Mouse (Mus musculus) A20 (cell line): ENCODE measurements around the gene Ddc.
A peak's percentile ranks its signal among the peaks of the same experiment; 100 is the strongest.

Source experiments
- DNase-seq: peaks from one replicate; pipeline ENCODE4 v3.0.0-alpha.2; 2011; ENCODE audit warnings: low read depth, low spot score

The Ddc gene

DNA sequence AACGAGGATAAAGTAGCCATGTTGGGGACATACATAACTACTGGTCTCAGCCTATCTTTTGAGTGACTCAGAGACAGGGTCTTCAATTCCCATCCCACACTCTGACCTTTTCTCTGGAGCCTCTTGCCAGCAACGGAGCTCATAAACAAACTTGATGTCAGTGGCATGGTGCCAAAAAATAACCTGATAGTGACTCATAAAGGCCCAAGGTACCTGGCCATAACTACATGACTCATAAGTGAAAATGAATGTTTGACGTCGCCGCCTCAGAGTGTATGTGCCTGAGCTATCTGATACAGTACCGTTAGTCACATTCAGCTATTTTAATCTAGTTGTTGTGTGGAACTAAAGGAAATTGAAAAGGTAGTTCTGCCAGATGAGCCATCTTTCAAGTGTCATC, 72.3 kb downstream of the Ddc start:
- DNase-seq, result no peak

DNA sequence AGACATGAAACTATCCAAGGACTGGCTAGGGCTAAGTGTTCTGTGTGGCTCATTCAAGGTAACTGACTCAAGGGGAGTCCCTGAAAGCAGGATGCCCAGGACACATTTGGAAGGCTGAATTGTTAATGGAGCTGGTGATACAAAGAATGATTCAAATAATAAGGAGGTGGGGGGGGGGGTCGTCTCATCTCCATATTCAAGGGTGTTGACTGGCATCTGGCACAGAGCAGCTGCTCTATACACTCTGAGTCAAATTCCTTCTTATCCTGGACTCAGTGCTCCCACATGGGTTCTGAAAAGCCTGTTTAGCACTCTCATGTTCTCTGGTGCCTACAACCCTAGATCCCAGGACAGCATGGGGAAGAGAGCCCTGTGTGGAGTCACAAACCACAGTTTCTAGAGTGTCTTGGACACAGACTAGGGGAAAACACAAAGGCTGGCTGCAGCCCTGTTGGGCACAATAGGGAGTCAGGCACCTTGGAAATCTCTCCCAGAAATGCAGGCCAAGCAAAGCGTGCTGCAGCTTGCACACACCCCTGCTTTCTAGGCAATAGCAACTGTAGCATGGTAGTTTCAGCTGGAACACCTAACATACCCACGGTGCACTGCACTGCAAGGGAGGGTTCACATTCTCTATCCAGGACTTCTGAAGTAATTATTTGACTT, 72.8 kb downstream of the Ddc start:
- no peak for DNase-seq

DNA sequence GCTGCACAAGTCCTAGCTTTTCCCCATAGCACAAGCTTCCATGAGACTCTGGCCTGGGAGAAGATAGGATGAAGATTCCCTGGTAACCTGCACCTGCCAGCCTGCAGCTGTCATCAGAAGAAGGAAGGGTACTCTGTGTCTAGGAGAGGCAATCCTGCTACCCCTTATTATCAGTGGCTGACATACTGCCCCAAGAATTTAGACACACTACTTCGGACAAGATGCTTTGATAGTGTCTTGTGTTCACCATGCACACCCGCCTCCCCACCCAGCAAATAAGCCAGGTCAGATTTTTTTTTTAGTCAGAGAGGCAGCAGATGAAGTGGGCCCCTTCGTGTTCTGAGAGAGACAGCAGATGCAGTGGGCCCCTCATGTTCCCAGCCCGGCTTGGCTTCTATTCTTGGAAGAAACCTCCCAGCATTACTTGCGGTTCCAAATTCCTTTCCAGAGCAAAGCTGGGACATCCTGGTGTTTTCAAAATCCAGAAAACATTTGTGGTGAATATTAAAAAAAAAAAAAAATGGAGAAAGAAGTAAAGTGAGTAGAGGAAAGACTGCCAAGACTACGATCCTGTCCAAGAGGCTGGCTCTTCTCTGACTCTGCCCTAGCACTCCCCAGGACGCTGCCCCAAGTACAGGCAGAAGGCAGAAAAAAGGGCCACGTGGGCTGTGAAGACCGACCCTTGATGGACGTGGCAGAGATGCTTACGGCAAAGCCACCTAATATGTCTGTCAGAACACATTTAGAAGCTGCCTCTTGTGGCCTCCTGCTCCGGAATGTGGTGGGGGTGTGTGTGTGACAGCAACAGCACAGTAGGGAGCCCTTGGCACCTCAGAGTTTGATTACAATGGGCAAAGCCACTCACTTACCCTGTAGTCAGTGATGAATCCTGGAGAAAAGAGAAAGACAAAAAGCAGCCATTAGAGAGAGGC, 73.7 kb downstream of the Ddc start:
- DNase-seq, result no peak

DNA sequence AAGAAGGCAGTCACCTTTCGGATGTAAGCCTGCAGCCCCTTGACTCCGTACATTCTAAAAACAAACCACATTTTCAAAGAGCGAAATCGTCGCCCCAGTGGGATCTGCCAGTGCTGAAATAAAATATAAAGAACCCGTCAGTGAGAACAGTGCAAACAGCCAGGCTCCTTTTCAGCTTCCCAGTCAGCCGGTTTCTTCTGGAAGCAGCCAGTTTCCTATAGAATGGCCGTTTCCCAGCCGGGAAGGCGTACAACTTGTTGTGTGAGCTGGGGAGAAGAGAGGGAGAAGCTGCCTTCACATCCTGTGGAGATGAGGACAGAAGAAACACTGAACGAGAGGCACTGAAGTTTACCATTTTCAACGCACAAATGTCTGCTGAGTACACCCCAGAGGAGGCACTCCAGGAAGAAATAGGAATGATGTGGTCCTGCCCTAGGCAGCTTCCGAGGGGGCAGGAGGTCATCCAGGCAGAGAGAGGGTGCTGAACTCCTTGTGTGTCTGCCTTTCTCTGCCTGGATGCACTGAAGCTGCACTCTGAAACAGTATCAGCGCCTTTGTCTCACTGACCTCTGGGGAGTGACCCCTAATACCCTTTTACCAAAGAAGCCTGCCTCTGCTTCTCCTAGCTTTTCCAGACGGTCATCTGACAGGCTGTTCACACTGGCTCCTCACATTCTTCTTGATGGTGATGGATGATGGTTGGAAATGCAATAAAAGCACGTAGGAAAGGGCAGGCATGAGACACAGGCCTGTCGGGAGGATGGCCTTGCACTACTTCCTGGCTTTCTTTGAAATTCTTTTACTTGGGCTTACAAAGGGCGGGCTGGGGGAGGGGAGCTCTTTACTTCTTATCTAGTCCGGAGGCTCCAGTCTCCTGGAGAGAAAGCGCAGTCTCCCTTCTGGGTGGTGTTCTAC, 75.5 kb downstream of the Ddc start:
- no peak for DNase-seq

DNA sequence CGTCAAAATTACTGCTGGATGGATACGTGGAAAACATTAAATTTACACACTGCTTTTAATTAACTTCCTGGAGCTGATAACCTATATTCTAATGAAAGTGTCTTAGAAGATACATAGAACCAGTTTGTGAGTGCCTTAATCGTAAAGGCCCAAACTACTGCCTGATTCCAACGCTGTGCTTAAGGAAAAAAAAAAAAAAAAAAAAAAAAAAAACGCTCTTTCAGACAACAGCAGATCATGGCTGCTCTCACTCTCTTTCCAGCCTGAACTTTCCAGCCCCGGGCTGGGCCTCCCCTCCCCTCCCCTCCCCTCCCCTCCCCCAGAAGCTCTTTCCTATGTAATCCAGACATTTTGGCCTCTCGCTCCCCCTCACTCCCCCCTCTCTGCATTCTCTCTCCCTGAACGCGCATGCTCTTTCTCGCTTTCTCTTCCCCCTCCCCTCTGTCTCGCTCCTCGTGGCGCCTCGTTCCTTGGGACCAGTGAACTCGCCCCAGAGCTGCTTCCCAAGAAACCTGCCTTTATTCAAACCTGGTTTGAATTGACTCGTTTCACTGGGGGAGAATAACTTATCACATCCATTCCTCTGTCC, 76.5 kb downstream of the Ddc start:
- no peak for DNase-seq

DNA sequence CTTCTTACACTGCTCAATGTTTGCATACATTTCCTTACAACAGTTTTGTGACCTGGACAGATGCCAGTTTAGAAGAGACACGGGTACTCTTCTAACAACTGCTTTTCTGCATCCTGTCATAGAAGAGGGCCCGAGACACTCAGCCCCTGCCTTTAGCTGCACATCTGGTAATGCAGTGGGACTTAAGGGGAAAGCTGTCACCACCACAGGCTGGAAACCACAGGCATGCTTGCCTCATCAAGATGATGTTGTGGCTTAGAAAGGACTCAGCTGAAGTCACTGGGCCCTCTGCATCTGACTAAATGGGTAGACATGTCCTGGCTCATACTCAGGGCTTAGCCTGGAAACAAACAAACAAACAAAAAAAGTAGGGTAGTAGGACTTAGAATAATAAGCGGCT, 77.2 kb downstream of the Ddc start:
- no peak for DNase-seq

DNA sequence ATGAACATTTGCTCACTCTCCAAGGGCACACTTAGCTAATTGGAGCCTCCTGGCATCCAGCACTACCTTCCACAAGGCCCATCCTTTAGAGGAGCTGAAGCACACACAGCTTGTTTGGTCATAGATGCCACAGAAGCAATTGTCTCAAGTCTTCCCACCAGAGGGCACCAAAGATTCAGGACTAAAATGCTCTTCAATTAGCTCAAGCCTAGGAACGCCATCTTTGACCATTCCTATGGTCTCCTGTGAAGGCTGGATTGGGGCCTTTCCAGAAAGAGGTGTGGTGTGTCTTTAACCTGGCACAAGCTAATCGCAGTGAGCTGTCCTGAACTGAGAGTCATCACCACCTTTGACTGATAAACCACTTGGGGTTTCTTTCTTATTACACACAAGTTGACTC, 77.7 kb downstream of the Ddc start:
- DNase-seq, result peak; percentile 73

DNA sequence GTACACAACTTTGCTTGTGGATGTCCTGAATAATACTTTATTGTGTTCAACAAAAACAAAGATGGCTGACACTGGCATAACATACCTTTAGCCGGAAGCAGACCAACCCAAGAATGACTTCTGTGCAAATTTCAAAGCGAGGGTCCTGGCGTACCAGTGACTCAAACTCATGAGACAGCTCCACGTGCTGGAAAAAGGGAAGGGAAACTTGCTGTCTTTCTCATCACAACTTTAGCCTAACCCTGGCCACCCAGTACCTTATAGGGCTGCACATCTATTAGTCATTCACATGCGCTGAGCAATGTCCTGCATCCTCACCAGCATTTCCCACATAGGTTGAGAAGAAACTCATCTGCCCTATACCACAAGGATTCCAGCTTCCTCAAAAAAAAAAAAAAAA, 78.7 kb downstream of the Ddc start:
- no peak for DNase-seq

DNA sequence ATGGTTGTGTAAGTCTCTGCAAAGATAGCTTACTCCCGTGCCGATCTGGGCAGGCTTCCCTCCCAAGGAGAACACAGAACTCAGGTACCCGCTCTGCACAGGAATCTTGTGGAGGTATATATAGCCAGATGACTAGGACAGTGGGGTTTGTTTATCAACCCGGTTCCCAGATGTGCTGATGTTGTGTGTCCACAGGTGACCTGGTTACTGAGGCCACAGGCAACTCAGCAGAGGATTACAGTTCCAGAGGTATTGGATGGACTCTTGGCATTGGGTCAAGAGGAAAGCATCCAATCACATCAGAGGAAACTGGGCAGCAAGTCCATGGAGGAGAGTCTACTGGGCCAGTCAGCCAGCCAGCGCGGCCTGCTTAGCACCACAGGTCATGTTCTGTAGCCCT, 79.1 kb downstream of the Ddc start:
- DNase-seq, result no peak

DNA sequence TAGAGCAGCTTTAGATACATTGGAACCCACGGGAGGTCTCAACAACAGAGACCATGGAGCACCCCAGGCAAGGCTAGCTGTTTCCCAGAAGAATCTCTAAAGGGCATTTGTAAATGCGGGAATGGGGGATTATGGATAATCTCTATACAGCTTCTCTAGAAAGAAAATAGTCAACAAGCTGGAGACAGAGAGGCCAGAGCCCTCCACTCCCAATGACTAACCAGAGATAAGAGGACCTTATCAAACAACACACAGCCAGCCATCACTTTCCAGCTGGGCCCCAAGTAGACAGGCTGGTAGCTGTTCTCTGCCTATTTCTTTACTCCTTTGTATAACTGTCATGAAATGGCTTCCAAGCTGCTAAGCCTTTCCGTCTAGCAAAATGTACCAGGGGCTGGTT, 82.2 kb downstream of the Ddc start:
- no peak for DNase-seq

DNA sequence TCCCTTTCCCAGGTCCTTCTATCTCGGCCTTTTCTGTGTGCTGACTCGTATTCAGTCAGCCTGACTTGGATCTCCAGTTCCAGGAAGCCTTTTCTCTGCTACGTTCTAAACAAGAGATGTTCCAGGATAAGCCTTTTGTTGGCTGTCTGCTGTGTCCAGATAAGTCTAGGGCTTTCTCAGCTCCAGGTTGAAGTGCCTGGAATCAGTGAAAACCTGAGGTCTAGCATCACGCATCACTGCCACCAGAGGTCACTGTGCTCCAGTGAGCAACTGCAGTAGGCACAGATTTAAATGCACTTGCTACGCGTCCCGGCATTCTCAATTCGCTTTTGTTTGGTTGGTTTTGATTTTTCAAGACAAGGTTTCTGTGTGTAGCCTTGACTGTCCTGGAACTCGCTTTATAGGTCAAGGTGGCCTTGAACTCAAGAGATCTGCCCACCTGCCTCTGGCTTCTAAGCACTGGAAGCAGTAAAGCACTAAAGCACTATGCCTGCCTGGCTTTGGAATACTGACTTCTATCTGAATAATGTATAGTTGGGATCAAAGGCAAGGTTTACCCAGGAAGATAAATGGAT, 86.0 kb downstream of the Ddc start:
- DNase-seq, result peak; percentile 83

DNA sequence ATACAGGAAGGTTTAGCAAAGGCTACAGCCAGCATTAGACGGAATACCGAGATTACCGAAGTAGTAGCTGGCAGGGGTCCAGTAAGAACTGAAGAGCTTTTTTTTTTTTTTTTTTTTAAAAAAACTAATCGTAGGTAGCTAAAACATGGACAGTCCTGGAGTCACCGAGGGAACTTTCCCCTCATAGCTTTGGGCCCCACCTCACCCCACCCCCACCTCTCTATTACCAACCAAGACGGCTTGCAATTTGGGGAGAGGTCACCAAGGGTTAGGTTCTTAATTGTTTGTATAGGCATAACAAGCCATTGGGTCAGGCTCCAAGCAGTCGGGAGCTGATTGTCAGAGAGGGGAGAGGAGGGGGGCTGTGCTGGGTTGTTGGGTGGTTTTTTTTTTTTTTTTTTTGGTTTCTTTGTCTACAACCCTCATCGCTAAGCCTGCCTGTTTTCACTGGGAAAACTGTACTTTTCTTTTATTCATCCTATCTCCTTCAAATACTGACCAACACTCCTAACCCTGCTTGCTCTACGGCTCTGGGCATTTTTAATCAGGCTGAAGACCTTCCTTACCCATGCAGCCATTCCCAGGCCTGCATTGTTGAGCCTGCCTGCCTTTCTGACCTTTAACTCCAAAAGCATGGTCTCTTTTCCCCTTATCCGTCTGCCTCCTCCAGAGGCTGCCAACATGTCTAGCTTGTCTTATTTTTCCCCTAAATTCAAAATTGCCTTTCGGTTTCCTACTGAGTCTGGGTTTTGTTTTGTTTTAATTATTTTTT, 88.4 kb downstream of the Ddc start:
- no peak for DNase-seq

DNA sequence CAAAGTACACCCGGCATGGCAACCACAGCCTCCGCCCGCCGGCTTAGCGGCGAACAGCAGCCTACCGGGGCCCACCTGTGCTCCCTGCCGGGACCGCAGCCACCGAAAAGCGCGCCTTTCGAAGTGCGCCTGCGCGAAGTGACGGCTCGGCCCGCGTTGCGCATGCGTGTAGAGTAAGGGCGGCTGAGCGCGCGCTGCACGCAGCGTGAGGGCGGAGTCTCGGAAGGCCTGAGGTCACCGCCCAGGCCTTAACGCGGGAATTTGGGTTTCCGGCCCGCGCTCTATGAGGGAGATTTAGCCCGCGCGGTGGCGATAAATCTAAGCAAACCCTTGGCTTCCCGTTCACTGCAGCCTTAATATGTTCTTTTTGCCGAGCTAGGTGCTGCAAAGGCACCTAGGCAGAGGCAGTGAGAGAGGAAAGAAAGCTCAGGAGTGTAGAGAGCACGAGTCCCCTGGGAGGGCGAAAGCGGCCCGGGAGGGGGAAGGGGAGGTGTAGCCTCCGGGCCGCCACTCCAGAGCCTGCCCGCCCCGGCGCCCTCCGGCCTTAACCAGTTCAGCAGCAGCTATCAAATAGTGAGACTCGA, 89.0 kb downstream of the Ddc start, which contains the start of gene Fignl1:
Fignl1 (minus strand) TSS at position 143 of the 584 bp plus-strand sequence.
- DNase-seq, result peak; percentile 99

DNA sequence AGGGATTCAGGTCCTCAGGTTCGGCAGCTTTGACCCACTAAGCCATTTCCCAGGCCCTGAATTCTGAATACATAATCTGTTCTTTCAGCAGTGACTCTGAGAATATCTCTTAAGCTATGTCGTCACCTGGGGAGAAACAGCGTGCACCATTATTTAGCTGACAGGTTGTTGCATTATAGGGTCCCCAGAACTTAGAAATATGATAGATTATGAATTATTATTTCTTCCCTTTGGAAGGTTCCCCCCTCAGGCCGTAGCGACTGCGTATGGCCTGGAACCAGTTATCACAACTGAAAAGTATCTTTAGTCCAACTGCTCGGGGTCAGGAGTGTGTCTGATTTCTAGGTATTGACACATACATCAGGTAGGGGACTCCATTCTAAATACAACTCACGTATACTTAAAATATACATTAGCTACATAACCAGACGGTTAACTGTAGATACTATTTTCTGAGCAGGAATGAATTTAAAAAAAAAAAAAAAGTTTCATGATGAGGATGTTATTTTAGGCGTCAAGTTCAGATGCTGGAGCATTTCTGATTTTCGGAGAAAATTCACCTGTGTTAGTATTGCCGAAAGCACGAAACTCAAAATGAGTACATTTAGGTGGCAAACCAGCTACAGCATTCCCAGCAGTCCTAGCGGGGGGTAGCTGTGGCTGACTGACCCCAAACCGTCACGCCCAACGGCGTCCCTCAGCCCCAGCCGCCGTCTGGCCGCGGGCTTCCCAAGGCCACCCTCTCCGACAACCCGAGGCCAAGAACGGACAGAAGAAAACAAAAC, 89.7 kb downstream of the Ddc start:
- DNase-seq, result peak; percentile 52

DNA sequence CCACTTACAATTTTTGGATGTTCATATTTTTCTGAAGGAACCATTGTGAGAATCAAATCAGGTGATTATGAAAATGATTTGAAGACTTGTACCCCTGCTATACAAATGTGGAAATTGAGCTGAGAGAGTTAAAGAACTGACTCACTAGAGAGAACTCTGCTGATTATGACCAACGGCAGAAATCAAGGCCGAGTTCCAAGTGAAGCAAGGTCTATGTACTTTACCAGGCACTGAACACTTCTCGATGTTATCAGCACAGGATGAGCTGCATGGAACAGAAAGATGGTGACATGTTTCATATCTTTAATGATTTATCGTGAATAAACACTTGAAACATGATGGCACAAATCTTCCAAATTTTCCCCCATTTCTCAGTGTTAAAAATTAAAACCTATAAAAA, 92.0 kb downstream of the Ddc start:
- no peak for DNase-seq

DNA sequence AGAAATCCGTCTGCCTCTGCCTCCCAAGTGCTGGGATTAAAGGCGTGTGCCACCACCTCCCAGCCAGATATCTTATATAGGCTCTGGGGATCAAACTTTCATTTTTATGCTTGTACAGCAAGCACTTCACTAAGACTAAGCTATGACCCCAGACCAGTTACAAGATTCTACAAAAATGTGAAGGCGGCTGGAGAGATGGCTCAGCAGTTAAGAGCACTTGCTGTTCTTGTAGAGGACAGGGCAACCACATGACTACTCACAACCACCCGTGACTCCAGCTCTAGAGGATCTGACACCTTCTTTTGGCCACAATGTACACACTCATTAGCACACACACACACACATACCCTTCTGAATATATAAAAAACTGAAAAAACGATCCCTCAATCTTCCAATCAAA, 93.5 kb downstream of the Ddc start:
- DNase-seq, result no peak

DNA sequence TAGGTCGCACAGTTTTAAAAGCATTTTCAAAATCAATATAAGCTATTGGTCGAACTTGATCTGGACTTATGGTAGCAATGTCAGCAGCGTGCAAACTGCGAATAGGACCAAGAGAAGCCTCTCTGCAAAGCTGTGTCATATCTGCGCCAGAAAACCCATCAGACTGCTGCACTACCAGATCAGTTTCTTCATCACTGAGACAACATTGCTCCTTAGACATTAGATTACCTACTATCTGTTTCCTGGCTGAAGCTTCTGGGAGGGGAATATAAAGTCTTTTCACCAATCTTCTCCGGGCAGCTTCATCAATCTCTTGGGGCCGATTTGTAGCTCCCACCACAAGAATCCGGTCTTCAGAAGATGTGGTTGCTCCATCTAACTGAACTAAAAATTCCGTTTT, 96.9 kb downstream of the Ddc start:
- no peak for DNase-seq

DNA sequence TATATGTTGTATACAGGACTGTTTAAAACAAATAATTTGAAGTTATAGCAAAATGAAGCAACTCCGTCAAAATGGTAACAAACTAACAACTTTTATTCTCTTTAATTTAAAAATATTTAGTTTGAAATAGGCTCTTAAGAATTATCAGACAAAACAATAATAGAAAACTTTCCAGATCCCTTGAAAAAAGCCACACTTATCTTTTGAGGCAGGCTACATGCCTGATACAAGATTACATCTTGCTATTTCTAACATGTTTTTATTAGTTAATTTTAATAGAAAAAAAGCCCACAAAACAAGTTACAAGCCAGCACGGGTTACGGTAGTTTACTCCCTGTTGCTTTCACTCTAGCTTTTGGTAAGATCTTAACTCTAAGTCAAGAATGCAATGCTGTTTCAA, 97.6 kb downstream of the Ddc start:
- DNase-seq, result no peak

DNA sequence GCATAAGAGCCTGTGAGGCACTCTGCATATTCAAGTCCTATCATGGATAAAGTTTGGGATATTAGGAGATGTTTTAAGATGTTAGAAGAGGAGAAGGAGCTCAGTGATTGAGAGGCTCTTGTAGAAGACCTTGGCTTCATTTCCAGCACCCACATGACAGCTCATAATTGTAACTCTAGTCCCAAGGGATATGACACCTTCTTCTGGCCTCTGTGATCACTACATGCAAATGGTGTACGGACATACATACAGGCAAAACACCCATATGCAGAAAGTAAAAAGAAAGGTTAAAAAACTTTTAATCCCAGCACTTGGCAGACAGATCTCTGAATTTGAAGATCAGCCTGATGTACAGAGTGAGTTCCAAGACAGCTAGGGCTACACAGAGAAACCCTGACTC, 99.3 kb downstream of the Ddc start:
- DNase-seq, result no peak
